Mouse (Mus musculus) spleen, postnatal 14 days (tissue): ENCODE measurements around the gene Amph.
"Not testable (repeated sequence)": the region's sequence is repeated elsewhere in the genome, so short reads cannot be mapped to it uniquely, and the experiment has no call there.

ENCODE experiments used
- DNase-seq, 2 experiments: peaks; one replicate each; pipeline ENCODE4 v3.0.0; 2021 to 2022; ENCODE audit warnings: low spot score in 2 of 2

Amph gene

DNA sequence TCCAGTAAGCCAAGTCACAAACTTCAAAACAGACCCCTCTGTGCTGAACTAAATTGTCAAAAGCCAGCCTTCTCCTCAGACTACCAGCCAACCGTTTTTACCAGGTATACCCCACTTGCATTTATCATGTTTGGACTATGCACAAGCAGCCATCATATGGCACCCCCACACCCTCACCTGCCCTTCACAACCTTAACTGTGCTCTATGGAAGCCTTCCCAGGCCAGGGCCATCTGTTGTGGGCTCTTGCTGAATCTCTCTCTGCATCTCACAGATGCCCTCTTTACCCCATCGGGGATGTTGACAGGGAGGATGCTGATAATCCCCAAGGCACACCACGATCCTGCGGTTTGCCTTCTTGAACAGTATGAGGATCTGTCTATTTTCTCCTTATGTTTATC lies 77.9 kb downstream of the Amph start:
- no peak for DNase-seq

- no peak for DNase-seq
These were observed 78.9 kb downstream of the Amph start for GRCm38 (mm10) chr13:19026923-19027322.

DNA sequence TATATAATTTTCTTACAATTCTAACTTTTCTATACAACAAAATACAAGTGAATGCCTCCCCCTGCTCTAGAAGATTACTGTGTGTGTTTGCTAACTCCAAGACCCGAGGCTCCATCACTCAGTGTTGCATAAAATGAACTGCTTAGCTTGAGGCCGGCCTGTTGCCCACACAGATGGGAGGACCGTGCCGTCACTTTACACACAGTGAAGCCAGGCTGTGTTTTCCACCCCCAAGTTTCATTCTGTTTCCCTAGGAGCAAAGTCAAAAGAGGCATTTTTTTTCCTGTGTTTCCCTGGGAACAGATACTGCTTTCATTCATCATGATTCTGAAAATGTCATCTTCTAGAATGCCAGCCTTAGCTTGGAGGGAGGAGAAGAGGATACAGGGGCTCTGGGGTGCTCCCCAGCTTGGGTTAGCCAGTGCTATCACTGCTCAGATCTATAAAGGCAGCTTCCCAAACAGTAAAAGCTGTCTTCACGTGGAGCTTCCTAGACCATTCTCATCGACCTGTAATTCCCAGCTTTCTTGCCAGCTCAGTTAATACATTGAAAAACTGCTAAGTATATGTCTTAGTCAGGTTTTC lies 79.9 kb downstream of the Amph start:
- no peak for DNase-seq

- DNase-seq: no peak
These were observed 84.1 kb downstream of the Amph start for GRCm38 (mm10) chr13:19031916-19032688.

DNA sequence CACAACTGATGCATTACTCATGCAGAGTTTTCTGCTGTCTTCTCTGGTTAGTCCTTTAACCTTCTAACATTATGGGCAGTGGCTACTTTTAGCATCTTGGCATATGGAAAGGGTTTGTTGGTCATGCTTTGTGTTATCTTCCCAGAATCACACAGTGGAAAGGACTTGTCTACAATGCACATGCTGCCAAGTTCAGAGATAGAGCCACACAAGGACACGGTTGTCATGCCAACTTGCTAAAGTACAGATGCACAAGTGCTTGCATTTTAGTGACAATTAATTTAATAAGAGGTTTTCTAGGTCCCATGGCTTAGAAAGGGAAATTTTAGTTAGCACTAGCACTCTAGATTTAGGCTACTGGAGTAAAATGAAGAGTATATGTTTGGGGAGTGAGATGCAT lies 104.1 kb downstream of the Amph start:
- DNase-seq: no peak

- no peak for DNase-seq
These were observed 106.5 kb downstream of the Amph start for GRCm38 (mm10) chr13:19054504-19054903.

GRCm38 (mm10) chr13:19072261-19072660 lies 124.3 kb downstream of the Amph start:
- no peak for DNase-seq

GRCm38 (mm10) chr13:19077427-19077826 lies 129.4 kb downstream of the Amph start:
- DNase-seq: no peak

DNA sequence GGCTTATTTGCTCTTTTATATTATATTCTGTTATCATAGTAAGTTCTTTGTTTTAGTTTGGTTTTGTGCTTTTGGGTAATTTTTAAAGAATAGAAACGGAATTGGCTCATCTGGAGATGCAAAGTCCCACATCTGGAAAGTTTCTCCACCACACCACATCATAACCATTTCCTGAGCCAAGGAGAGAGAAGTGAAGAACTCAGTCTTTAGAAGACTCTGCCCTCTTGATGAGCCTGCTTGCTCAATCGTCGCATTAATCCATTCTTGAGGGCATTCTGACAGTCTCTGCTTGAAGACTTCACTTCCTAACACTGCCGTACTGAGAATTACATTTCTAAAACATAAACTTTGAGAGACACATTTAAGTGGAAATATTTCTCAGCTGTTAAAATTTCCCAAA lies 133.9 kb downstream of the Amph start:
- DNase-seq: no peak

DNA sequence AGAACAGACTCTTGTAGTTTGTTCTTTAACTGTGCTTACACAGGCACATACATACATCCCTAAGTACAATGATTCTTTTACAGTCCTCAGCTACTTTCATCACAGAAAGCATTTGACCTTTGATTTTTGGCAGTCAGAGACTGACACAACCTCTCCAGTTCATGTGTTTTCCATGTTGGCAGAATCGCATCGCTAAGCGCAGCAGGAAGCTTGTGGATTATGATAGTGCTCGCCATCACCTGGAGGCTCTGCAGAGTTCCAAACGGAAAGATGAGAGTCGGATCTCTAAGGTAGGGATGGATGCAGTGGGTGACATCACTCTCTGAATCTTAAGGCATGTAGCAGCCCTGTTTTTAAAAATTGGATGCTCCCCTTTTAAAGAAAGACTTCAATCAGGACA lies 146.6 kb downstream of the Amph start:
- no peak for DNase-seq

DNA sequence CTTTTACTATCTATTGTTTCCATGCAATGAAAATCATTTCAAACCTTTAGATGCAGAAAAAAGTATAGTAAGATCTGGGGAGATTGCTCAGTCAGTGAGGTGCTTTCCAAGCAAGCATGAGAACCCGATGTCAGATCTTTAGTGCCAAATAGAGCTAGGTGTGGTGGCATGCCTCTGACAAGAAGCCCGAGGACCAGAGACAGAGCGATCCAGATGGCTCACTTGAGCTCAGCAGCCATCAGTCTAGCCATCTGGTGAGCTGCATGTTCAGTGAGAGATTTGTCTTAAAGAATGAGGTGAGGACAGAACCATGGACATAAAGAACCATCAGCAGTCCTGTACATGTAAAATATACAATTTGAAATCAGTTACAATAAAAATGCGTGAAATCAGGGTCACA lies 149.1 kb downstream of the Amph start:
- no peak for DNase-seq

DNA sequence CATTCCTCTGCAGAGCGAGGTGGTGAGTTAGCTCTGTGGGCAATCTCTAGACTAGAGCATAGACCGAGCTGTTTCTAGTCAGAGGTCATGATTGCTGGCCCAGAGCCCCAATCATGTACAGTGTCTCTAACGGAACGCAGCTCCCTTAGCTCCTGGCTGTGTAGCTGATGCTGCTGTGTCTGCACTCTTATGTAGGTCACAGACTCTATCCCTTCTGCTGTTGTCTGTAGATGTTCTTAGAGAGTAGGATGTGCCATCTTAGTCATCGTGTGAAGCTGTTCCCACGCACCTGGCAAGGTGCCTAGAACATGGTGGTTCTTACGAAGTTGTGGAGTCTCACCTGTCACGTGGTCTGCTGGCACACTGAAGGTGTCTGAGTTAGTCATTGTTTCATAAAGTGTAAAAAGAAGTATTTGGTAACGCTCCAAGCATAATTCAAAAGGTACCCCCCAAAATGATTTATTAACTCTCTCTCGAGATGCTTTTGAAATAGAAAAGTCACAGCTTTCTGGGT lies 153.9 kb downstream of the Amph start:
- DNase-seq: no peak

- DNase-seq: no peak
These were observed 158.4 kb downstream of the Amph start for GRCm38 (mm10) chr13:19106418-19106817.

DNA sequence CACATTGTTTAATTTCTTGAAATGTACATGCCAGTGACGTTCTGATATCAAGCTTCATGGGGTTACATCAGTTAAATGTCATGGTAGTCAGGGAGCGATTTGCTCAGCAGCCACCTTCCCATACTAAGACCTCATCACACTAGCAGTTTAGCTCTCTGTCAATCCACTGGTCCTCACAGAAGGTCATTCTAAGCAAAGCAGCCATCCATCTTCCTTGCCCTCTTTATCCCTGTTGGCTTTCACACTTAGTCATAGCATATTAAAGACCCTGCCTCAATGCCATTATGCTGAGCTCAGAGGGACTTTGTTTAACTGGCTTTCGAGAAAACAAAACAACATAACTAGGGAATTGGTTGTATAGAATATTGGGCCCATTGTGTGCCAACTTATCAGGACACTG lies 161.3 kb downstream of the Amph start:
- DNase-seq: no peak

GRCm38 (mm10) chr13:19113034-19113922 lies 165.3 kb downstream of the Amph start:
- DNase-seq: no peak

DNA sequence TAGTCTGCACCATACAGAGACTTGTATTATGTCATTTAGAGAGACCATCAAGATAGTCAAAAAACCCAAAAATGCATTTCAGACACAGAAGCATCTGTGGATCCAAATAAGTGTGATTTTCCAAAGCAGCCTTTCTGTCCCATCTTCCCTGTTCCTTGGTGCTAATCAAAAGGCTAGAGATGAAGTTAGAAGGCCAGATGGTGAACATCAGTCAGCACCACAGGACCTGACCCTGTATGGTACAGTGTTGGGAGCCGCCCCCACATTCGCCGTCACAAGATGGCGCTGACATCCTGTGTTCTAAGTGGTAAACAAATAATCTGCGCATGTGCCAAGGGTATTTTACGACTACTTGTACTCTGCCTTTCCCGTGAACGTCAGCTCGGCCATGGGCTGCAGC lies 166.8 kb downstream of the Amph start:
- not testable (repeated sequence) for DNase-seq

- no peak for DNase-seq
These were observed 179.0 kb downstream of the Amph start for GRCm38 (mm10) chr13:19126912-19127552.

GRCm38 (mm10) chr13:19133833-19134232 lies 185.8 kb downstream of the Amph start:
- no peak for DNase-seq

GRCm38 (mm10) chr13:19137212-19137611 lies 189.2 kb downstream of the Amph start:
- DNase-seq: no peak

DNA sequence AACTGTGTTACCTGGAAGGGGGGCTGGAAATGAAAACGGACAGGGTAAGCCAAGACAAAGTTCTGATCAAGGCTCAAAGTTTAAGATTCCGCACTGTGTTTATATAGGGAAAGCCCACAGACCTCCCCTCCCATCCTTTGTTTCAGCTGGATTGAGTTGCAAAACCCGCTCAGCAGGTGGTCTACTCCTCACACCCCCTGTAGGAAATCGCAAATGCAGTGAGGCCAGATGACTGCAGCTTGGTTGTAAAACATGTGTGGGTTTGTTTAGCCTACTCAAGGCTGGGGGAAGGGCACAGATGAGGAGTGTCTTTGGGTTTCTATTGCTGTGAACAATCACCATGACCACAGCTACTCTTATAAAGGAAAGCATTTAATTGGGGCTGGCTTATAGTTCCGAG lies 189.9 kb downstream of the Amph start:
- DNase-seq: no peak

- DNase-seq: no peak
These were observed 190.5 kb downstream of the Amph start for GRCm38 (mm10) chr13:19138550-19138949.

DNA sequence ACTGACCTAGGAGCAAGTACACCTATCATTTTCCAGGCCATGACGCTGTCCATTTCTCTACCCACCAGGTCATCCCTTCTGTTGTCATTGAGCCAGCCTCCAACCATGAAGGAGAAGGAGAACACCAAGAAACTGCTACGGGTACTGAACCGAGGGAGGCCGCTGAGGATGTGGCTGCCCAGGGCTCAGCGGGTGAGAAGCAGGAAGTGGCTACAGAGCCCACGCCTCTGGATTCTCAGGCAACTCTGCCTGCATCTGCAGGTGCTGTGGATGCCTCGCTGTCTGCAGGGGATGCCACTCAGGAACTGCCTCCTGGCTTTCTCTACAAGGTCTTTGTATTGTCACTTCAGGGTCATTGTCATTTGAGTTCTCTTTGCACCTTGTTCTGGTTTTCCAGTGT lies 191.1 kb downstream of the Amph start:
- no peak for DNase-seq
